In the genomic region with DNA sequence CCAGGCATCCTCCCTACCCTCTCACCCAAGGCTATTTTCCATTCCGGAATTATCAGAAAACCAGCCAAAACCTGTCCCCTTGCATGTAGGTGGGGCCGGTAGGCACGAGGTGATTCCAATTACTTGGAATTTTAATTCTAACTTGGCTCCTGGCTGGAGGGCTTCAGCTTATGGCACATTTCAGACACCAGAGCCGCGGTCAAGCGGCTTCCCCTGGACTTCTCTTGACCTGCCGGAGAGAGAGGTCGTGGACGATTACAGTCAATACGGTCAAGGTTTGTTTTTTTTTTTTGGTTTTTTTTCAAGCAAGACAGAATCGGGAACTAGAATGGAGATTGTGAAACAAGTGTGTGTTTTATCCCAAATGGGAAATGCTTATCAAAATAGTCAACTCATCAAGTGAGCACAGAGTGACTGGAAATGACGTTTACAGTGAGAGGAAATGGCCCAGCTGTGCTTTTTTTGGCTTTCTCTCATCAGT, we compare ENCODE assay signal across 8 mouse cellular contexts. TPM values are rescaled to one million over a fixed set of nuclear protein-coding genes. Genes with fewer than 3 reads are reported as not detected.
DNase-seq lines count a peak whose midpoint lies in the region; ATAC-seq lines count a peak whose summit lies in the region.

No protein-coding gene starts in this region.

- H3K27me3 ChIP-seq in kidney, embryonic 14.5 days (ENCODE audit: control insufficient read depth, insufficient read depth, low read length) = no peaks in the 10 kb centered on the region

- WGBS in kidney, embryonic 14.5 days = 72% methylated on average over 12 of the region's 12 CpGs

- ATAC-seq in kidney, embryonic 14.5 days (ENCODE audit: low FRiP score, low TSS enrichment) = no peak
- ATAC-seq in inflammation-experienced regulatory T-cells, adult 6 months = no peak

- H3K36me3 ChIP-seq in kidney, embryonic 14.5 days (ENCODE audit: control insufficient read depth, insufficient read depth, low read length) = peaks cover 67% of the 10 kb centered on the region

- H3K27ac ChIP-seq in kidney, embryonic 14.5 days (ENCODE audit: low read depth, low read length) = no peak overlapping the region

- H3K4me1 ChIP-seq in kidney, embryonic 14.5 days (ENCODE audit: control insufficient read depth, insufficient read depth, low read length) = no peaks in the 10 kb centered on the region

- no peak overlapping the region for H3K9ac ChIP-seq in kidney, embryonic 14.5 days (ENCODE audit: low read depth, low read length)

- no peak overlapping the region for H3K4me3 ChIP-seq in kidney, embryonic 14.5 days (ENCODE audit: low read length)

- DNase-seq in kidney, adult 9 months = peak; percentile 49
- DNase-seq in thymus, postnatal 14 days = peak; percentile 2
- no peak for DNase-seq in thymus, postnatal 4 days
- peak; percentile 43 for DNase-seq in forelimb bud, embryonic 11.5 days (ENCODE audit: low read depth, low spot score)
- DNase-seq in lung, postnatal 10 days = peak; percentile 37
- DNase-seq in yolk sac, embryonic 10.5 days (ENCODE audit: low spot score) = no peak

- H3K9me3 ChIP-seq in kidney, embryonic 14.5 days (ENCODE audit: control insufficient read depth, low read length) = peaks cover 35% of the 10 kb centered on the region

- no peak overlapping the region for H3K4me2 ChIP-seq in kidney, embryonic 14.5 days (replicated peaks; ENCODE audit: low read depth, low read length)

RNA-seq across cellular contexts. Expression of a gene that starts 28.6 kb away (rescaled TPM):
- 279 and 362 TPM in 2 replicates for polyA plus RNA-seq in kidney, embryonic 14.5 days (2014; fragmentation: Nextera tagmentation; extraction: Ambion mirVana)
- polyA plus RNA-seq in inflammation-experienced regulatory T-cells, adult 6 months (2017; shearing (Covaris generic)) = 10 to 100 TPM in 2 of 3 experiments, under 1 TPM in 1; 0.88 to 24.9 (median 14.6) TPM

Comparison
In these comparisons a context has a peak if more than half of its experiments do, and no peak if none do; other contexts are left out.
1. DNase-seq: peak in kidney, adult 9 months (single experiment), thymus, postnatal 14 days (single experiment), forelimb bud, embryonic 11.5 days (single experiment) and lung, postnatal 10 days (single experiment); none in thymus, postnatal 4 days (single experiment) and yolk sac, embryonic 10.5 days (single experiment).
2. RNA of a gene that starts 28.6 kb away (polyA plus RNA-seq): 279 to 362 TPM in kidney, embryonic 14.5 days; 0.88 to 24.9 TPM in inflammation-experienced regulatory T-cells, adult 6 months; every median in the first group is over 10 times any median in the second.